Mouse (Mus musculus): Measurements from ENCODE around the gene Tmem254a.
"Not testable (repeated sequence)": the region's sequence is repeated elsewhere in the genome, so short reads cannot be mapped to it uniquely, and the experiment has no call there.

The Tmem254a gene

DNA sequence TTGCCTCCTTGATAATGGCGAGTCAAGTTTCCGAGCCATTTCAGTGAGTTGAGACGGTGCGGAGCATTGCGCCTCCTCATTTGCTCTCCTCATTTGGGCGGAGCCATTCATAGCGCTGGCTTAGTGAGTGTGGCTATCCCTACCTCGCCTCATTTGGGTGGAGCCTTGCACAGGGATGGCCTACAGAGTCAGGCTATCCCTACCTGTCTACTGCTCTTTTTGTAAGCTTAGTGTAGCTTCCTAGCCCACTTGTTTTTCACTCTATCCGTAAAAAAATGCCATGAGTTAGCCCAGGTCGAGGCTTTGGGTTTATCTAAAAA is at the start of gene Tmem254a:
Gene Tmem254a (minus strand): TSS at position 111 of the 320 bp plus-strand sequence.
- not testable (repeated sequence) for DNase-seq

- DNase-seq, result not testable (repeated sequence)
Measured at GRCm38 (mm10) chr14:25957861-25958260, 30.4 kb upstream of the Tmem254a start.

GRCm38 (mm10) chr14:25938004-25938403 is 10.5 kb upstream of the Tmem254a start, which contains the start of gene Cphx1:
Gene Cphx1, plus strand, starts transcription at chr14:25938304.
- DNase-seq, result not testable (repeated sequence)

DNA sequence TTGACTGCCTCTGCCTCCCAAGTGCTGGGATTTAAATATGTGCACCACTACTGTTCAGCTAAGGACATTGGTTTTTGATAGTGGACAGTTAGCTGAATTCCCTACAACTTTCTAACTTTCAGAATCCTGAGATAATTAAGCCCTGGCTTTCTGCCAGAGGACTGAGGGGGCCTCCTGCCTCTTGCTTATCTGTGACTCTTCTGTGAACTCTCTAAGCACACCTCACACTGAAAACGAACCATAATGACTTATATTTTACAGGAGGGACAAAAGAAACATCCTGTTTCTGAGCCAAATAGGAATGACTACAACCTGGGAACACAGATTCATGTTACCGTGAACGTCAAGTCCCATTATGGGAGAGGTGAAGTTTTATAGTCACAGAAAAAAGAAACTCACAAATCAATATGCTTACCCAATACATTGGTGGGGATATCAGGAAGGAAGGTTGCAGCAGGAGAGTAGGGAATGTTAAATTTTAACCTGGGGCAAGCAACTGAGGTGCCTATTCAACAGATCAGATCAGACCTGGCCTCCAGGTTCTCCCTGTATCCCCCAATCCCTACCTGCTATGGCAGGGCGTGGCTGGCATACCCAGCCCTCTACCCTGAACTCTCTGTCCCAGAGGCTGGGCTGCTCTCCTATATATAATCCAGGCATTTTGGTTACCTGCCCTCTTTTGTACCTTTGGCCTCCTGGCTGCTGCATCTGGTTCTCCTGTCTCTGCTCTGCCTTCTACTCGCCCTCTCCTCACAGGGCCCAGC is 9.6 kb upstream of the Tmem254a start:
- DNase-seq, result not testable (repeated sequence)

DNA sequence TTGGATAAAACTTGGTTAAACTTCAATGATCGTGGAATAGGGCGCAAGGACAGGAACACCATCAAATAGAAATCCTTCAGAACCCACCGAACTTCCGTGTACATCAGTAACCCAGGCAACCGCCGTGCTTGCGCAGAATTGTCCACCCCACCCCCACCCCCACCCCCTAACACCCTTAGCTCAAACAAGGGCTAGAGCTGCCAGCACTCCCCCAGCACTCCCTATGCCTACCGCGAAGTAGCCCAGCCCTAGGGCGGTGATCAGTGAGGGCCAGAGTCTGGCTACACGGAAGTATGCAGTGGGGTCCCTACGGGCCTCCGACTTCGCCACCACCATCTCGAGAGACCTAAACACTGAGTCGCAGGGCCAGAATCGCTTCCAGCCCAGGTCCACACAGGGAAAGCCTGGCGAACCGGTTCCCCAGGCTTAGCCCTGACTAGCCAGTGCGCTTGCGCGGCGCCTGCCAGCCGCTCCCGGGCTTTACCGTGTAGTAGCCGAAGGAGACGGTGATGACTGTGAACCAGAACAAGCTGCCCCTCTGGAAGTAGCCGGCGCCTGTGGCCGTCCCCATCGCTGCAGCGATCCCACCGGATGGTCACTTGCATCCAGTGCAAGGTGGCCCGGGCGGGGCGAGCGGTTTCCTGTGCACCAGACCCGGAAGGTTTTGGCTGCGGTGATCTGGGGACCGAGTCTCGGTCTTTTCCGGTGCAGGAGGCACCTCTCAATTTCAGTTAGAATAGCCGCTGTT is 484 bp downstream of the Tmem254a start:
- not testable (repeated sequence) for DNase-seq

DNA sequence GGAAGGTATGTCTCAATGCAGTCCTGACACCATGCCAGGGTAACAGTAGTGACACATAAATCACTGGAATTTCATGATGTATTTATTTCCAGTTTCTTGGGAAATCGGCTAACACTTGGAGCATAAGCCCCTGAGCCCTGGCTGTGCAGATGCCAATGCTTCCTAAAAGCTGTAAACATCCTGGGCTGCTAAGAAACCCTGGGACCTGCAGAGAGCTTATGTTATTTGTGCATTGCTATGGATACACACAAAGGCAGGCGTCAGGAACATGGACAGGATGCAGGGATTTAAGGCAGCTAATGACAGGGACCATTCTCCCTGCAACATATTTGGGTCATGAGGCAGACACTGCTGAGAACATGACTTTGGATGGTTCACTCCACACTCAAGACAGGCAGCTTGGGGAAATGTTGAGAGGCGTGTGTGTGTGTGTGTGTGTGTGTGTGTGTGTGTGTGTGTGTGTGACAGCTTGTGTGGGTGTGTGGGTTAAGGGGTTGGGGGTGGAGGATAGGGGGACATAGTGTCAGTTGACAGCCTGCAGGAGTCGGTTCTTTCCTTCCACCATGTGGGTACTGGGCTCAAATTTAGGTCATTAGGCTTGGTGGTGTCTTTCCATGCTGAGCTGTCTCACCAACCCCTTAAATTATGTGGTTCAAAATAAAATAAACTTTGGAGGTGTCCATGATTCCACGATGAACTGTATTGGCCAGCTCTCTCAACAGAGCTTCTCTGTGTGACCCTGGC is 8.9 kb downstream of the Tmem254a start:
- not testable (repeated sequence) for DNase-seq

DNA sequence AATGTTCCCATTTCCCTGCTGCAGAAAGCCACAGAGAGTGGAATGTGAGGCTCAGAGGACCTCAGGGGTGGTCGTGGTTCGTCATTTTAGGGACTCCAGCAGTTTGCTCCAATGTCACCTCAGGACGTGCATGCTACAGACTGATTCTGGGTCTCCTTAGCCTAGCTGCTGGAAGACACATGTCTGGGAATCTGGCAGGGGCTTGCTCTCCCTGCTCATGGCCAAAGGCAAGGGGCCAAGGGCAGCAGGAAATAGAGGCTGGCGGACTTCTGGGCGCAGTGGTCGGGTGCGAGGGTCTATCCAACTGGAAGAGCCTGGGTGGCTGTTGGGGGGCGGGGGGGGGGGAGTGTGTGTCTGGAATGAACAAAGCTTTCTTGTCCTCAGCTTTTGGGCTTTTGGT is 18.5 kb downstream of the Tmem254a start:
- not testable (repeated sequence) for DNase-seq

- not testable (repeated sequence) for DNase-seq
Measured at GRCm38 (mm10) chr14:25907272-25907671, 20.2 kb downstream of the Tmem254a start.

DNA sequence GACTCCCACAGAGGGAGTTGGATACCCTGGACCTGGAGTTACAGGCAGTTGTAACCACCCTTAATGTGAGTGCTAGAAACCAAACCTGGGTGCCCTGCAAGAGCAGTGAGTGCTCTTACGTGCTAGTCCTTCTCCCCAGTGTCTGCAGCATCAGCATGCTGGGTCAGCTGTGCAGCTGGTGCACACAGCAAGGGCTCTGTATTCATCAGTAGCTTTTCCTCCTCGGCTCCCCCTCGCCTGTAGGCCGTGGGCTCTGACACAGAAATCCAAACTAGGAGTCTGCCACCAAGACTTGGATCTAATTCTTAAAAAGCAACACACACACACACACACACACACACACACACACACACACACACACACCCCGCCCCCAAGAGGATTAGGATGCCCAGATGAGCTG is 22.2 kb downstream of the Tmem254a start:
- not testable (repeated sequence) for DNase-seq

DNA sequence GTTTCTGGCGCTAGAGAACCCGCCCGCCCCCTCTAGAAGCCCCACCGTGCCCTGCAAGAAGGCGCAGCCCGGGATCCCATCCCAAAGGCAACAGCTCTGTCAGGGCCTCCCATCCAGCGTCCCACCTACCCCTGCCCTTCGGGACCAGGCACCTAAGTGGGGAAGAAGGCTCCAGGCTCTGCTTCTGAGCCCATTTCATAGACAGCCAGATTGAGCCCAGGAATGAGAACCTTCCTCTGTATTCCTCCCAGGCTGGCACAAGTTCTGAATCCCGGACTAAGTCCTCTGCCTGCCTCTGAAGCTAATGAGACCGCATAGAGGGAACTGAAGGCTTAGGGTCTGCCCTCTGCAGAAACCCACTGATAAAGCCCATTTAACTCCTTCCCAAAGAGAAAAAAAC is 24.5 kb downstream of the Tmem254a start, which contains the start of gene Plac9a:
Gene Plac9a (minus strand): TSS at position 101 of the 400 bp plus-strand sequence.
- not testable (repeated sequence) for DNase-seq

GRCm38 (mm10) chr14:25895686-25896085 is 31.8 kb downstream of the Tmem254a start:
- DNase-seq, result not testable (repeated sequence)

DNA sequence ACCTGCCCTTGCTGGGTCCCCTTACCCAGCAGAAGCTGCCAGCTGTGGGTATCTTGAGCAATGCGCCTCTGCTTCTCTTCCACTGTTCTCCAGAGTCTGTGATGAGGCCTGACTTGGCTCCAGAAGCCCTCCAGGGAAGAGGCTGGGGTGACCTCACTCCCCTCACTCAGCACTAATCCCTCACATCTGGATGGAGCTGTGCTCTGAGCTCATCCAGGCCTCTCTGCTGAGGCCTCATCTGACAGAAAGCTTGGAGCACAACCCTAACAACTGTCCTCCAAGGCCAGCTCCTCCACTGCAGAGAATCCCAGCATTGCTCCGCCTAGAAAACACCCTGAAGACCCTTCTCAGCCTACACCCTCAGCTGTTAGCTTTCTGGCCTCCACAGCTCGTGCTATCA is 32.9 kb downstream of the Tmem254a start:
- DNase-seq, result not testable (repeated sequence)

DNA sequence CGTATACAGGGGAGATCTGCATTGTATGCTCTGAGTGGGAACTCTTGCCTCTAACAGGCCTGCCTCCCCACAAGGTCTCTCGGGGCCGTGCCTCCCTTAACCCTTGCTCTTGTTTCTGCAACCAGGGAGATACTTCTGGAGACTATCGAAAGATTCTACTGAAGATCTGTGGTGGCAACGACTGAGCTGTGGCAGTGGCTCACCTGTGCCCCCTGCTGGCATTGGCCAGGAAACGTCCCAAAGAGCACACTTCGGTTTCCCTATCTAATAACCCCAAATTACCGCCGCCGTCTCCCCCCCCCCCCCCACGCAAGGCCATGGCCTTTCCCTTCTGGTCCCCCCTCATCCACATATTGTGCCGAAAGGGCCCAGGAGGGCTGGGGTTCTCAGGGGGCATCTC is 41.6 kb downstream of the Tmem254a start:
- not testable (repeated sequence) for DNase-seq

- DNase-seq, result not testable (repeated sequence)
Measured at GRCm38 (mm10) chr14:25881769-25882168, 45.7 kb downstream of the Tmem254a start.

DNA sequence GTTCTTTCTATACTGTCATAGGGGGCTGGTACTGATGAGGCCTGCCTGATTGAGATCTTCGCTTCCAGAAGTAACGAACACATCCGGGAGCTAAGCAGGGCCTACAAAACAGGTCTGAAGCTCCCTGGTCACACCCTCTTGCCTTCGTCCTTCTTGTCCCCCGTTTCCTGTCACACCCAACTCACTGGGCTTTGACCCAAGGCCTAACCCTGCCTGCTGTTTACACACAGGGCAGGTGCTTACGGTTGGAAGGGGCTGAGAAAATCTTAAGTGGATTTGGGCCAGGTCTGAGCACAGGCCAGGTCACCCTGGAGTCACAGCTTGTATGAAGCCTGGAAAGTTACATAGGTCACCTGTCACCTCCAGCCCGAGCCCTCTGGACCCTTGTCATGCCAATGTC is 50.8 kb downstream of the Tmem254a start:
- DNase-seq, result not testable (repeated sequence)
